Mouse (Mus musculus): ENCODE data around the gene Armc3. TPM values are rescaled to one million over a fixed set of nuclear protein-coding genes. Genes with fewer than 3 reads are reported as not detected.
A peak's percentile ranks its signal among the peaks of the same experiment; 100 is the strongest.

The Armc3 gene
- 0.16 TPM in 1 of 2 replicates, not detected in the other for polyA plus RNA-seq (2015; fragmentation: Nextera tagmentation; extraction: Ambion mirVana)

- Histone ChIP-seq H3K27me3 (replicated peaks) (no peaks in the 10 kb centered on the region), H3K9ac (peak within 1 kb of the TSS; percentile 17), H3K9me3 (no peaks in the 10 kb centered on the region), H3K4me3 (replicated peaks) (peak within 1 kb of the TSS; percentile 38), H3K27ac (no peak within 1 kb of the TSS), H3K4me2 (replicated peaks) (peak within 1 kb of the TSS; percentile 62), H3K36me3 (no peaks in the 10 kb centered on the region), H3K4me1 (replicated peaks) (peaks cover 9% of the 10 kb centered on the region; the same call in 1 of the 2 replicates)
- WGBS = 23% methylated on average over 24 of the region's 24 CpGs
- peak; percentile 94 for ATAC-seq
Measured at GRCm38 (mm10) chr2:19198452-19199365, at the start of gene Armc3. Armc3 (plus strand) TSS chr2:19199302.

- Histone ChIP-seq H3K27me3 (replicated peaks) (no peaks in the 10 kb centered on the region), H3K9ac (no peak overlapping the region), H3K4me1 (replicated peaks) (0 out of 2 replicates have a peak, but pooled peaks cover 3% of the 10 kb centered on the region), H3K4me3 (replicated peaks) (no peak overlapping the region), H3K4me2 (replicated peaks) (no peak overlapping the region), H3K27ac (no peak overlapping the region), H3K9me3 (no peaks in the 10 kb centered on the region), H3K36me3 (no peaks in the 10 kb centered on the region)
- WGBS = 80% methylated on average over 1 of the region's 1 CpGs
- no peak for ATAC-seq
Measured at GRCm38 (mm10) chr2:19152687-19153086, 46.4 kb upstream of the Armc3 start.

- Histone ChIP-seq H3K27ac (no peak overlapping the region), H3K27me3 (replicated peaks) (no peaks in the 10 kb centered on the region), H3K4me1 (replicated peaks) (peaks cover 8% of the 10 kb centered on the region; the same call in 1 of the 2 replicates), H3K9ac (no peak overlapping the region), H3K36me3 (no peaks in the 10 kb centered on the region), H3K4me3 (replicated peaks) (no peak overlapping the region), H3K9me3 (no peaks in the 10 kb centered on the region), H3K4me2 (replicated peaks) (no peak overlapping the region)
- WGBS = 74% methylated on average over 4 of the region's 4 CpGs
- ATAC-seq = no peak
Measured at GRCm38 (mm10) chr2:19156176-19156575, 42.9 kb upstream of the Armc3 start.

GRCm38 (mm10) chr2:19159539-19159938 is 39.6 kb upstream of the Armc3 start:
- WGBS = 78% methylated on average over 5 of the region's 5 CpGs
- H3K4me1 ChIP-seq (replicated peaks) = peaks cover 5% of the 10 kb centered on the region; the same call in 1 of the 2 replicates
- no peak overlapping the region for H3K9ac ChIP-seq
- H3K27me3 ChIP-seq (replicated peaks) = no peaks in the 10 kb centered on the region
- no peak for ATAC-seq
- H3K4me2 ChIP-seq (replicated peaks) = no peak overlapping the region
- no peaks in the 10 kb centered on the region for H3K9me3 ChIP-seq
- H3K36me3 ChIP-seq = no peaks in the 10 kb centered on the region
- no peak overlapping the region for H3K4me3 ChIP-seq (replicated peaks)
- H3K27ac ChIP-seq = no peak overlapping the region

- no peak overlapping the region for H3K4me2 ChIP-seq (replicated peaks)
- H3K4me1 ChIP-seq (replicated peaks) = peaks cover 5% of the 10 kb centered on the region; the same call in 1 of the 2 replicates
- H3K27ac ChIP-seq = no peak overlapping the region
- ATAC-seq = no peak
- H3K4me3 ChIP-seq (replicated peaks) = no peak overlapping the region
- WGBS = 18% methylated on average over 8 of the region's 8 CpGs
- no peaks in the 10 kb centered on the region for H3K27me3 ChIP-seq (replicated peaks)
- H3K9ac ChIP-seq = no peak overlapping the region
- H3K36me3 ChIP-seq = no peaks in the 10 kb centered on the region
- H3K9me3 ChIP-seq = no peaks in the 10 kb centered on the region
Measured at GRCm38 (mm10) chr2:19160368-19161114, 38.6 kb upstream of the Armc3 start.

- Histone ChIP-seq H3K4me2 (replicated peaks) (no peak overlapping the region), H3K27me3 (replicated peaks) (no peaks in the 10 kb centered on the region), H3K9ac (no peak overlapping the region), H3K27ac (no peak overlapping the region), H3K4me3 (replicated peaks) (no peak overlapping the region), H3K4me1 (replicated peaks) (peaks cover 5% of the 10 kb centered on the region; the same call in 1 of the 2 replicates), H3K9me3 (no peaks in the 10 kb centered on the region), H3K36me3 (no peaks in the 10 kb centered on the region)
- no peak for ATAC-seq
- 89% methylated on average over 1 of the region's 1 CpGs for WGBS
Measured at GRCm38 (mm10) chr2:19164234-19164633, 34.9 kb upstream of the Armc3 start.

- 20% methylated on average over 1 of the region's 1 CpGs for WGBS
- ATAC-seq = no peak
- no peaks in the 10 kb centered on the region for H3K9me3 ChIP-seq
Measured at GRCm38 (mm10) chr2:19176827-19177236, 22.3 kb upstream of the Armc3 start.

GRCm38 (mm10) chr2:19199366-19199853 is 308 bp downstream of the Armc3 start:
- Histone ChIP-seq H3K9ac (peak overlapping the region; percentile 17), H3K27ac (no peak overlapping the region), H3K36me3 (no peaks in the 10 kb centered on the region), H3K4me1 (replicated peaks) (peaks cover 9% of the 10 kb centered on the region; the same call in 1 of the 2 replicates), H3K4me3 (replicated peaks) (peak overlapping the region; percentile 38), H3K9me3 (no peaks in the 10 kb centered on the region), H3K4me2 (replicated peaks) (peak overlapping the region; percentile 62), H3K27me3 (replicated peaks) (no peaks in the 10 kb centered on the region)
- ATAC-seq = no peak
- 34% methylated on average over 13 of the region's 13 CpGs for WGBS

More at GRCm38 (mm10) chr2:19176827-19177236, 22.3 kb upstream of the Armc3 start:
- no peak overlapping the region for H3K27ac ChIP-seq
- 0 out of 2 replicates have a peak, but pooled peaks cover 3% of the 10 kb centered on the region for H3K4me1 ChIP-seq (replicated peaks)
- no peak overlapping the region for H3K4me3 ChIP-seq (replicated peaks)
- no peak overlapping the region for H3K9ac ChIP-seq
- no peak overlapping the region for H3K4me2 ChIP-seq (replicated peaks)
- H3K36me3 ChIP-seq = no peaks in the 10 kb centered on the region
- H3K27me3 ChIP-seq (replicated peaks) = no peaks in the 10 kb centered on the region

GRCm38 (mm10) chr2:19200112-19200511 is 1.0 kb downstream of the Armc3 start:
- Histone ChIP-seq H3K4me3 (replicated peaks) (no peak overlapping the region), H3K27me3 (replicated peaks) (no peaks in the 10 kb centered on the region), H3K4me2 (replicated peaks) (no peak overlapping the region), H3K36me3 (no peaks in the 10 kb centered on the region), H3K27ac (no peak overlapping the region), H3K9ac (no peak overlapping the region), H3K4me1 (replicated peaks) (peaks cover 9% of the 10 kb centered on the region; the same call in 1 of the 2 replicates), H3K9me3 (no peaks in the 10 kb centered on the region)
- ATAC-seq = no peak
- 62% methylated on average over 1 of the region's 1 CpGs for WGBS

GRCm38 (mm10) chr2:19201682-19202081 is 2.6 kb downstream of the Armc3 start:
- Histone ChIP-seq H3K9ac (no peak overlapping the region), H3K9me3 (no peaks in the 10 kb centered on the region), H3K4me2 (replicated peaks) (no peak overlapping the region), H3K4me1 (replicated peaks) (peaks cover 9% of the 10 kb centered on the region; the same call in 1 of the 2 replicates), H3K27ac (no peak overlapping the region), H3K4me3 (replicated peaks) (no peak overlapping the region), H3K36me3 (no peaks in the 10 kb centered on the region), H3K27me3 (replicated peaks) (no peaks in the 10 kb centered on the region)
- ATAC-seq = no peak
- 46% methylated on average over 2 of the region's 2 CpGs for WGBS

GRCm38 (mm10) chr2:19234305-19234704 is 35.2 kb downstream of the Armc3 start:
- no peak overlapping the region for H3K27ac ChIP-seq
- no peaks in the 10 kb centered on the region for H3K36me3 ChIP-seq
- H3K4me2 ChIP-seq (replicated peaks) = no peak overlapping the region
- ATAC-seq = no peak
- no peak overlapping the region for H3K4me3 ChIP-seq (replicated peaks)
- H3K9ac ChIP-seq = no peak overlapping the region
- H3K4me1 ChIP-seq (replicated peaks) = no peaks in the 10 kb centered on the region
- WGBS = 79% methylated on average over 5 of the region's 5 CpGs
- H3K9me3 ChIP-seq = no peaks in the 10 kb centered on the region
- H3K27me3 ChIP-seq (replicated peaks) = no peaks in the 10 kb centered on the region

GRCm38 (mm10) chr2:19235193-19235592 is 36.1 kb downstream of the Armc3 start:
- H3K4me1 ChIP-seq (replicated peaks) = no peaks in the 10 kb centered on the region
- no peak for ATAC-seq
- no peaks in the 10 kb centered on the region for H3K27me3 ChIP-seq (replicated peaks)
- H3K9ac ChIP-seq = no peak overlapping the region
- H3K4me2 ChIP-seq (replicated peaks) = no peak overlapping the region
- H3K9me3 ChIP-seq = no peaks in the 10 kb centered on the region
- H3K4me3 ChIP-seq (replicated peaks) = no peak overlapping the region
- no peaks in the 10 kb centered on the region for H3K36me3 ChIP-seq
- H3K27ac ChIP-seq = no peak overlapping the region
- 90% methylated on average over 2 of the region's 2 CpGs for WGBS
